Mouse (Mus musculus) brain, embryonic 14.5 days (tissue): ENCODE results near the gene Kbtbd4. TPM values are rescaled to one million over a fixed set of nuclear protein-coding genes. Genes with fewer than 3 reads are reported as not detected.

Experiments used
- DNase-seq: peaks from one replicate; pipeline ENCODE4 v3.0.0-alpha.2; 2011; ENCODE audit warnings: low read depth
- CTCF ChIP-seq: fragments of 200-500 bp; IDR thresholded peaks from 2 replicates; pipeline ENCODE4 v1.5.1; 2012; ENCODE audit warnings: inconsistent platforms, mild to moderate bottlenecking, moderate library complexity, borderline replicate concordance; ENCODE audit not compliant: insufficient read depth, insufficient read length; ENCODE audit errors: extremely low read depth
- POLR2A ChIP-seq: fragments of 200-500 bp; IDR thresholded peaks from 2 replicates; pipeline ENCODE4 v1.6.1; 2012; ENCODE audit warnings: mild to moderate bottlenecking, inconsistent platforms, borderline replicate concordance; ENCODE audit not compliant: poor library complexity, insufficient read depth, insufficient read length, severe bottlenecking; ENCODE audit errors: extremely low read depth
- polyA plus RNA-seq: library from polyadenylated mRNA; depleted of rRNA; stranded (reverse); fragments of >200 nt; gene quantifications from 2 replicates; pipeline ENCODE4 v1.2.3, GENCODE M21; 2012; rRNA removed

The Kbtbd4 gene
- 42.3 and 44.8 TPM in 2 replicates for polyA plus RNA-seq

- DNase-seq, result peak; percentile 97
- TF ChIP-seq CTCF (no peak), POLR2A (peak; percentile 48; the same call in 1 of the 2 replicates)
These were observed at the start of gene Kbtbd4, which contains the start of gene Ndufs3 for GRCm38 (mm10) chr2:90904076-90904855. Gene Kbtbd4 (plus strand): TSS chr2:90904740. Gene Ndufs3 (minus strand): TSS chr2:90904827.

GRCm38 (mm10) chr2:90861486-90861885 lies 43.1 kb upstream of the Kbtbd4 start:
- no peak for DNase-seq
- TF ChIP-seq CTCF (no peak), POLR2A (no peak)

- peak; percentile 69 for DNase-seq
- TF ChIP-seq POLR2A, result no peak
- no peak for TF ChIP-seq CTCF
These were observed 40.4 kb upstream of the Kbtbd4 start for GRCm38 (mm10) chr2:90864184-90864583.

GRCm38 (mm10) chr2:90866524-90866923 lies 38.0 kb upstream of the Kbtbd4 start:
- DNase-seq, result peak; percentile 89
- TF ChIP-seq POLR2A (no peak), CTCF (peak; percentile 97)

GRCm38 (mm10) chr2:90870136-90870601 lies 34.4 kb upstream of the Kbtbd4 start:
- TF ChIP-seq POLR2A, result no peak
- TF ChIP-seq CTCF, result no peak
- no peak for DNase-seq

GRCm38 (mm10) chr2:90871180-90871961 lies 33.2 kb upstream of the Kbtbd4 start:
- no peak for TF ChIP-seq CTCF
- TF ChIP-seq POLR2A, result no peak
- DNase-seq, result peak; percentile 61

- no peak for TF ChIP-seq POLR2A
- TF ChIP-seq CTCF, result no peak
- DNase-seq, result no peak
These were observed 30.5 kb upstream of the Kbtbd4 start for GRCm38 (mm10) chr2:90874025-90874424.

GRCm38 (mm10) chr2:90875239-90875638 lies 29.3 kb upstream of the Kbtbd4 start:
- no peak for TF ChIP-seq POLR2A
- DNase-seq, result no peak

- DNase-seq, result no peak
- TF ChIP-seq POLR2A, result no peak
- TF ChIP-seq CTCF, result no peak
These were observed 26.8 kb upstream of the Kbtbd4 start for GRCm38 (mm10) chr2:90877584-90878259.

- no peak for TF ChIP-seq POLR2A
- TF ChIP-seq CTCF, result no peak
- no peak for DNase-seq
These were observed 25.1 kb upstream of the Kbtbd4 start for GRCm38 (mm10) chr2:90879419-90879818.

GRCm38 (mm10) chr2:90880144-90880785 lies 24.3 kb upstream of the Kbtbd4 start:
- peak; percentile 64 for DNase-seq
- no peak for TF ChIP-seq CTCF
- TF ChIP-seq POLR2A, result no peak

- DNase-seq, result no peak
- TF ChIP-seq CTCF, result no peak
- no peak for TF ChIP-seq POLR2A
These were observed 22.7 kb upstream of the Kbtbd4 start for GRCm38 (mm10) chr2:90881824-90882223.
